Mouse (Mus musculus): Measurements from ENCODE around the gene Car15. TPM values are rescaled to one million over a fixed set of nuclear protein-coding genes. Genes with fewer than 3 reads are reported as not detected.

The Car15 gene
- polyA plus RNA-seq, 1 experiment from 2014 or later: 2.8 TPM

GRCm38 (mm10) chr16:17853263-17853662, 15.1 kb upstream of the Car15 start:
- no peak overlapping the region for H3K4me3 ChIP-seq (replicated peaks)
- H3K27ac ChIP-seq (replicated peaks): no peak overlapping the region
- no peak overlapping the region for H3K4me2 ChIP-seq (replicated peaks)
- H3K9me3 ChIP-seq (replicated peaks): no peaks in the 10 kb centered on the region
- ATAC-seq (ENCODE audit: insufficient number of reproducible peaks, low FRiP score, low TSS enrichment, low read depth): no peak
- H3K27me3 ChIP-seq: no peaks in the 10 kb centered on the region
- 93% methylated on average over 2 of the region's 2 CpGs for WGBS
- H3K9ac ChIP-seq: no peak overlapping the region
- H3K4me1 ChIP-seq: no peaks in the 10 kb centered on the region
- peaks cover 91% of the 10 kb centered on the region for H3K36me3 ChIP-seq

DNA sequence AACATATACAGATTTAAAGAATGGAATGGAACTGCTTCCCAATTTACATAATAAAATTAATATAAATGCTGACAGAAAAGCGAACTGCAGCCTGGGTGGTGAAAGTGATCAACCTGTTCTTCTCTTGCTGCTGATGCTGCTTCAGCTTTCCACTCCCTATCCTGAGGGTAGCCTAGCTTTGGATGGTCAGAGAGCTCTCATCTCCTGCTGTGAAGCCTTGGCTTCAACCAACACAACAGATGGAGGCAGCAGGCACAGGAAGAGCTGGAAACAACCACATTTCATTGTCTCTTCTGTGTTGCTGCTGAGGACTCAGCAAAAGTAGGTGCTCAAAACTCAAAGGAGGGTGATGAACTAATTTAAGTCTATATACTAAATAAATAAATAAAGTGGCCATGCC, 13.7 kb upstream of the Car15 start:
- no peaks in the 10 kb centered on the region for H3K9me3 ChIP-seq (replicated peaks)
- no peak overlapping the region for H3K27ac ChIP-seq (replicated peaks)
- H3K36me3 ChIP-seq: peaks cover 91% of the 10 kb centered on the region
- no peak for ATAC-seq (ENCODE audit: insufficient number of reproducible peaks, low FRiP score, low TSS enrichment, low read depth)
- no peak overlapping the region for H3K4me2 ChIP-seq (replicated peaks)
- H3K27me3 ChIP-seq: no peaks in the 10 kb centered on the region
- H3K4me3 ChIP-seq (replicated peaks): no peak overlapping the region
- H3K9ac ChIP-seq: no peak overlapping the region
- 95% methylated on average over 1 of the region's 1 CpGs for WGBS
- no peaks in the 10 kb centered on the region for H3K4me1 ChIP-seq

GRCm38 (mm10) chr16:17851331-17851730, 13.2 kb upstream of the Car15 start:
- WGBS: 97% methylated on average over 5 of the region's 5 CpGs
- ATAC-seq (ENCODE audit: insufficient number of reproducible peaks, low FRiP score, low TSS enrichment, low read depth): no peak
- no peaks in the 10 kb centered on the region for H3K4me1 ChIP-seq
- no peak overlapping the region for H3K27ac ChIP-seq (replicated peaks)
- no peak overlapping the region for H3K4me2 ChIP-seq (replicated peaks)
- no peaks in the 10 kb centered on the region for H3K27me3 ChIP-seq
- no peak overlapping the region for H3K4me3 ChIP-seq (replicated peaks)
- peaks cover 91% of the 10 kb centered on the region for H3K36me3 ChIP-seq
- no peak overlapping the region for H3K9ac ChIP-seq
- no peaks in the 10 kb centered on the region for H3K9me3 ChIP-seq (replicated peaks)

GRCm38 (mm10) chr16:17849486-17849885, 11.3 kb upstream of the Car15 start:
- no peak overlapping the region for H3K4me3 ChIP-seq (replicated peaks)
- H3K9ac ChIP-seq: no peak overlapping the region
- peaks cover 92% of the 10 kb centered on the region for H3K36me3 ChIP-seq
- 76% methylated on average over 6 of the region's 6 CpGs for WGBS
- H3K27me3 ChIP-seq: no peaks in the 10 kb centered on the region
- H3K9me3 ChIP-seq (replicated peaks): no peaks in the 10 kb centered on the region
- H3K4me1 ChIP-seq: no peaks in the 10 kb centered on the region
- no peak overlapping the region for H3K27ac ChIP-seq (replicated peaks)
- H3K4me2 ChIP-seq (replicated peaks): no peak overlapping the region
- ATAC-seq (ENCODE audit: insufficient number of reproducible peaks, low FRiP score, low TSS enrichment, low read depth): no peak

DNA sequence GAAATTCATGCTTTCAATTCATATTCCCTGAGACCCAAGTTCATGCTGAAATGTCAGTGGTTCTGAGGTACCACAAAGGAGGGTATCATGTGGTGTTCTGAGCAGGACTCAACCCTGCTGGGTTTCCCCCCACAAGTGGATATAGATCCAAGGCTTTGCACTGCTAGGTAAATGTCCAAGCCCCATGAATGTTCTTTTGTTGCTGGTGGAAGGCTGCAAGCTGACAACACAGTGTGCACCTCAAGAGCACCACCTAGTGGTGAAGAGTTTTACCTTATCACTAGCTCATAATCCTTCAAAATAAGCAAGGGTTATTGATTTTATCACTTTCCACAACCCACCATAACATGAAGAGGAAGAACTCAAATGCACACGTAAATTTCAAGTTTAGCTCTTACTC, 10.8 kb upstream of the Car15 start:
- H3K27ac ChIP-seq (replicated peaks): no peak overlapping the region
- H3K4me3 ChIP-seq (replicated peaks): no peak overlapping the region
- no peaks in the 10 kb centered on the region for H3K4me1 ChIP-seq
- 23% methylated on average over 1 of the region's 1 CpGs for WGBS
- H3K36me3 ChIP-seq: peaks cover 92% of the 10 kb centered on the region
- no peak for ATAC-seq (ENCODE audit: insufficient number of reproducible peaks, low FRiP score, low TSS enrichment, low read depth)
- H3K4me2 ChIP-seq (replicated peaks): no peak overlapping the region
- no peaks in the 10 kb centered on the region for H3K9me3 ChIP-seq (replicated peaks)
- H3K9ac ChIP-seq: no peak overlapping the region
- H3K27me3 ChIP-seq: no peaks in the 10 kb centered on the region

GRCm38 (mm10) chr16:17848431-17848830, 10.3 kb upstream of the Car15 start:
- Histone ChIP-seq H3K27me3 (no peaks in the 10 kb centered on the region), H3K4me3 (replicated peaks) (no peak overlapping the region), H3K36me3 (peaks cover 94% of the 10 kb centered on the region), H3K9me3 (replicated peaks) (no peaks in the 10 kb centered on the region), H3K4me2 (replicated peaks) (no peak overlapping the region), H3K27ac (replicated peaks) (no peak overlapping the region), H3K4me1 (no peaks in the 10 kb centered on the region), H3K9ac (no peak overlapping the region)
- ATAC-seq (ENCODE audit: insufficient number of reproducible peaks, low FRiP score, low TSS enrichment, low read depth): no peak
- WGBS: 94% methylated on average over 6 of the region's 6 CpGs

GRCm38 (mm10) chr16:17843701-17844365, 5.7 kb upstream of the Car15 start:
- Histone ChIP-seq H3K27me3 (no peaks in the 10 kb centered on the region), H3K27ac (replicated peaks) (no peak overlapping the region), H3K4me3 (replicated peaks) (no peak overlapping the region), H3K9me3 (replicated peaks) (no peaks in the 10 kb centered on the region), H3K36me3 (peaks cover 87% of the 10 kb centered on the region), H3K9ac (no peak overlapping the region), H3K4me2 (replicated peaks) (no peak overlapping the region), H3K4me1 (no peaks in the 10 kb centered on the region)
- WGBS: 92% methylated on average over 10 of the region's 10 CpGs
- no peak for ATAC-seq (ENCODE audit: insufficient number of reproducible peaks, low FRiP score, low TSS enrichment, low read depth)

- 91% methylated on average over 7 of the region's 7 CpGs for WGBS
- Histone ChIP-seq H3K4me1 (no peaks in the 10 kb centered on the region), H3K4me3 (replicated peaks) (no peak overlapping the region), H3K27me3 (no peaks in the 10 kb centered on the region), H3K27ac (replicated peaks) (no peak overlapping the region), H3K9ac (no peak overlapping the region), H3K9me3 (replicated peaks) (no peaks in the 10 kb centered on the region), H3K4me2 (replicated peaks) (no peak overlapping the region), H3K36me3 (peaks cover 73% of the 10 kb centered on the region)
- no peak for ATAC-seq (ENCODE audit: insufficient number of reproducible peaks, low FRiP score, low TSS enrichment, low read depth)
Measured at GRCm38 (mm10) chr16:17842437-17842836, 4.3 kb upstream of the Car15 start.

DNA sequence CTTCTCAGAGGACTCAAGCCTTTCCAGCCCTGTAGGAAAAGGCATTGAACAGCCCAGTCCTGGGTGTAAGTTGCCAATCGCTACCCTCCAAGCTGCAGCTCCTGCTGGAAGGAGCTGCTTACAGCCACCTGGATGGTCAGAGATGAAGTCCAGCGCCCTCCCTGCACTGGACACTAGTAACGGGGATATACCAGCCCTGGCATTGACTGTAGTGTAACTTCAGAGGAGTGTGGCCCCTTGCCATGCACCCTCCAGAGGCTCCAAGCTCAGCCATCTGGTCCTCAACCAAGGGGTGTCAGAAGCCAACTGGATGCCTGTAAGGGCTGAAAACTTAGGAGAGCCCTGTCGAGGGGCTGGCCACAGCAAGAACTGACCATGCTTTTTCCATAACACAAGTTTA, 1.8 kb upstream of the Car15 start:
- H3K27me3 ChIP-seq: peaks cover 23% of the 10 kb centered on the region
- H3K4me2 ChIP-seq (replicated peaks): no peak overlapping the region
- no peak for ATAC-seq (ENCODE audit: insufficient number of reproducible peaks, low FRiP score, low TSS enrichment, low read depth)
- H3K4me3 ChIP-seq (replicated peaks): no peak overlapping the region
- H3K9me3 ChIP-seq (replicated peaks): no peaks in the 10 kb centered on the region
- WGBS: 79% methylated on average over 4 of the region's 4 CpGs
- H3K4me1 ChIP-seq: no peaks in the 10 kb centered on the region
- peaks cover 48% of the 10 kb centered on the region for H3K36me3 ChIP-seq
- no peak overlapping the region for H3K9ac ChIP-seq
- no peak overlapping the region for H3K27ac ChIP-seq (replicated peaks)

DNA sequence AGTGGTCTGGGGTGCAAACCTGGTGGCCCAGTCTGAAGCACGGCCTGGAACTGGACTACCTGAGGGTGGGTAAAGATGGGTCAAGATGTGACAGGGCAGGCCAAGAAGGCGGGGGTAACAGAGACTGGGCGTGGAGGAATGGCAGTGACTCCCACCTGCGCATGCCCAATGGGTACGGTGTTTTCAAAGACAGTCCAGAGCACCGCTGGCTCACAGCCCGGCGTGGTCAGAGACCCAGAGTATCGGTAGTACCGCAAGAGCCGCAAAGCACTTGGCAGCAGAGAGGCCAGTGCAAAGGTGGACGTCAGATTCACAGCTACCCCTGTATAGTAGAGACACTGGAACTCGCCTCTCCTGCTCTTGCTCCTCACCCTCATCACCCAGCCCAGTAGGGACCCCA, 2.7 kb downstream of the Car15 start:
- Histone ChIP-seq H3K9ac (no peak overlapping the region), H3K4me3 (replicated peaks) (no peak overlapping the region), H3K4me2 (replicated peaks) (no peak overlapping the region), H3K4me1 (peaks cover 22% of the 10 kb centered on the region), H3K36me3 (peaks cover 3% of the 10 kb centered on the region; the same call in 1 of the 2 replicates), H3K27ac (replicated peaks) (no peak overlapping the region), H3K9me3 (replicated peaks) (no peaks in the 10 kb centered on the region), H3K27me3 (peaks cover 67% of the 10 kb centered on the region)
- no peak for ATAC-seq (ENCODE audit: insufficient number of reproducible peaks, low FRiP score, low TSS enrichment, low read depth)
- WGBS: 53% methylated on average over 13 of the region's 13 CpGs

- Histone ChIP-seq H3K9me3 (replicated peaks) (no peaks in the 10 kb centered on the region), H3K4me1 (peaks cover 22% of the 10 kb centered on the region), H3K27me3 (peaks cover 77% of the 10 kb centered on the region), H3K9ac (no peak overlapping the region), H3K36me3 (no peaks in the 10 kb centered on the region), H3K4me3 (replicated peaks) (peak overlapping the region; percentile 60; the same call in 1 of the 2 replicates), H3K27ac (replicated peaks) (no peak overlapping the region), H3K4me2 (replicated peaks) (peak overlapping the region; percentile 99)
- no peak for ATAC-seq (ENCODE audit: insufficient number of reproducible peaks, low FRiP score, low TSS enrichment, low read depth)
- WGBS: 49% methylated on average over 7 of the region's 7 CpGs
Measured at GRCm38 (mm10) chr16:17834543-17834942, 3.6 kb downstream of the Car15 start.

All from embryonic facial prominence, embryonic 15.5 days (tissue).